ENCODE assay signal across 23 mouse cellular contexts in the genomic region with DNA sequence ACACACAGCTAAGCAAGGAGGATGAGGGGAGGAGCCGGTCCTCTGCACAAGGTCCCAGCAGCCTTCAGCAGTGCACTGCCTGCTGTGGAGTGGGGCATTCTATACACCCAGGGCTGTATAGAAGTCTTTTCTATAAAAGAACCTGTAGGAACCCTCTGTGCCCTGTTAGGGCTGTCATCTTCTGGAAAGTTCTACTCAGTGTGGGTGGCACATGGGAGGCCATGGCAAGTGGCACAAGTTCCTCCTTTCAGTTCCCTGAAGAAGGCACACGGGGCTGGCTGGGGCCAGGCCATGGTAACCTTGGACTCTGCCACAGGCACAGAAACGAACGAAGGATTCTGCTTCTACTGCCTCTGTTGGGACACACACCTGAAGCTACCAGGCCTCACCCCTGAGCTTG. TPM values are rescaled to one million over a fixed set of nuclear protein-coding genes. Genes with fewer than 3 reads are reported as not detected.
A peak's percentile ranks its signal among the peaks of the same experiment; 100 is the strongest.
DNase-seq lines count a peak whose midpoint lies in the region; ATAC-seq and TF ChIP-seq lines count a peak whose summit lies in the region.
"Had no signal": no experiment of that assay in that cellular context is flagged by ENCODE, and none has a peak within 500 bp of the region (broad histone marks: within the 10 kb centered on the region; RNA-seq: fewer than 3 reads in every experiment).

No protein-coding gene starts in this region.

- H3K79me2 ChIP-seq in myocyte (ENCODE audit: control insufficient read depth, insufficient read depth) = peaks cover 14% of the 10 kb centered on the region

- 83% methylated on average over 4 of the region's 4 CpGs for WGBS in heart, postnatal 0 days
- WGBS in liver, embryonic 16.5 days (ENCODE audit: insufficient replicate concordance) = 66% methylated on average over 4 of the region's 4 CpGs
- 84% methylated on average over 4 of the region's 4 CpGs for WGBS in liver, embryonic 12.5 days (ENCODE audit: insufficient replicate concordance)
- 91% methylated on average over 4 of the region's 4 CpGs for WGBS in midbrain, postnatal 0 days

- DNase-seq in heart, postnatal 0 days (ENCODE audit: low spot score) = no peak
- DNase-seq in heart, adult 9 months (ENCODE audit: low spot score in 2 of 2) = no peak
- no peak for DNase-seq in midbrain, postnatal 0 days (ENCODE audit: low spot score)
- no peak for DNase-seq in adrenal gland, adult 8-10 months
- DNase-seq: adrenal gland, postnatal 36 days; cerebellum, adult 18-20 months; forebrain, postnatal 0 days; gastrocnemius, postnatal 14 days; heart, postnatal 10 days; lung, postnatal 10 days; retina, postnatal 1 day; thymus, adult 18-20 months had no signal

- TF ChIP-seq POLR2A in myocyte (IDR thresholded peaks at IDR 0.05; ENCODE audit: insufficient read length, low read depth) = no peak

- H3K36me3 ChIP-seq in heart, postnatal 0 days (replicated peaks; ENCODE audit: control insufficient read depth, insufficient read depth, low read length) = peaks cover 19% of the 10 kb centered on the region
- H3K36me3 ChIP-seq in liver, embryonic 16.5 days (ENCODE audit: control insufficient read depth, insufficient read depth) = peaks cover 14% of the 10 kb centered on the region
- peaks cover 45% of the 10 kb centered on the region for H3K36me3 ChIP-seq in liver, embryonic 12.5 days
- peaks cover 7% of the 10 kb centered on the region for H3K36me3 ChIP-seq in myocyte (ENCODE audit: control insufficient read depth, insufficient read depth)
- peaks cover 31% of the 10 kb centered on the region for H3K36me3 ChIP-seq in midbrain, postnatal 0 days (ENCODE audit: insufficient read depth, low read length)

- no peak overlapping the region for H3ac ChIP-seq in myocyte (ENCODE audit: control insufficient read depth, insufficient read length)

- no peak overlapping the region for H3K9ac ChIP-seq in heart, postnatal 0 days (replicated peaks; ENCODE audit: low read depth, low read length)
- no peak overlapping the region for H3K9ac ChIP-seq in liver, embryonic 16.5 days (ENCODE audit: low read depth, low read length)
- H3K9ac ChIP-seq in liver, embryonic 12.5 days = no peak overlapping the region
- no peak overlapping the region for H3K9ac ChIP-seq in midbrain, postnatal 0 days (replicated peaks; ENCODE audit: low read length, poor library complexity, severe bottlenecking)
- H3K9ac ChIP-seq: forebrain, postnatal 0 days; midbrain, embryonic 15.5 days; neural tube, embryonic 13.5 days had no signal

- no peak for TF ChIP-seq CTCF in heart, postnatal 0 days (IDR thresholded peaks at IDR 0.05; ENCODE audit: low read depth)
- no peak for TF ChIP-seq CTCF in midbrain, postnatal 0 days (IDR thresholded peaks at IDR 0.05)

- ATAC-seq in heart, postnatal 0 days (ENCODE audit: insufficient read depth, low read depth) = no peak
- no peak for ATAC-seq in liver, embryonic 16.5 days (ENCODE audit: low read depth)
- ATAC-seq in liver, embryonic 12.5 days = no peak
- no peak for ATAC-seq in midbrain, postnatal 0 days (ENCODE audit: low FRiP score)
- ATAC-seq: forebrain, postnatal 0 days; midbrain, embryonic 15.5 days had no signal

- H3K27me3 ChIP-seq in heart, postnatal 0 days (ENCODE audit: control insufficient read depth, insufficient read depth, low read length) = no peaks in the 10 kb centered on the region
- H3K27me3 ChIP-seq in liver, embryonic 16.5 days (ENCODE audit: control insufficient read depth, insufficient read depth, low read depth, low read length) = no peaks in the 10 kb centered on the region
- H3K27me3 ChIP-seq in liver, embryonic 12.5 days (replicated peaks) = no peaks in the 10 kb centered on the region
- no peaks in the 10 kb centered on the region for H3K27me3 ChIP-seq in myocyte (ENCODE audit: control insufficient read depth, insufficient read depth, insufficient read length)
- H3K27me3 ChIP-seq in midbrain, postnatal 0 days (ENCODE audit: insufficient read depth, low read length) = no peaks in the 10 kb centered on the region
- H3K27me3 ChIP-seq: midbrain, embryonic 15.5 days; neural tube, embryonic 13.5 days had no signal

- H3K4me1 ChIP-seq in heart, postnatal 0 days (ENCODE audit: control insufficient read depth, insufficient read depth) = peaks cover 38% of the 10 kb centered on the region
- H3K4me1 ChIP-seq in liver, embryonic 16.5 days (ENCODE audit: control insufficient read depth, low read depth, low read length) = peaks cover 19% of the 10 kb centered on the region
- peaks cover 53% of the 10 kb centered on the region for H3K4me1 ChIP-seq in liver, embryonic 12.5 days
- H3K4me1 ChIP-seq in brown adipose tissue, adult 24 weeks (ENCODE audit: control insufficient read depth, insufficient read depth, insufficient read length, low read length) = peaks cover 3% of the 10 kb centered on the region; the same call in 1 of the 2 replicates
- peaks cover 7% of the 10 kb centered on the region; the same call in 1 of the 2 replicates for H3K4me1 ChIP-seq in midbrain, postnatal 0 days (ENCODE audit: insufficient read depth, low read length)

- no peaks in the 10 kb centered on the region for H3K9me3 ChIP-seq in heart, postnatal 0 days (replicated peaks; ENCODE audit: control insufficient read depth, low read length)
- no peaks in the 10 kb centered on the region for H3K9me3 ChIP-seq in liver, embryonic 16.5 days (replicated peaks; ENCODE audit: control insufficient read depth, low read length)
- no peaks in the 10 kb centered on the region for H3K9me3 ChIP-seq in liver, embryonic 12.5 days (replicated peaks)
- no peaks in the 10 kb centered on the region for H3K9me3 ChIP-seq in midbrain, postnatal 0 days (ENCODE audit: low read length)
- H3K9me3 ChIP-seq: midbrain, embryonic 15.5 days; neural tube, embryonic 13.5 days had no signal

- H3K27ac ChIP-seq in heart, postnatal 0 days (ENCODE audit: low read depth) = peak overlapping the region; percentile 21; the same call in 1 of the 2 replicates
- H3K27ac ChIP-seq in liver, embryonic 16.5 days (ENCODE audit: low read length) = 0 out of 2 replicates have a peak overlapping the region, but pooled peaks have one; percentile 45
- no peak overlapping the region for H3K27ac ChIP-seq in liver, embryonic 12.5 days
- peak overlapping the region; percentile 73 for H3K27ac ChIP-seq in brown adipose tissue, adult 24 weeks (replicated peaks; ENCODE audit: low read depth, low read length)
- no peak overlapping the region for H3K27ac ChIP-seq in midbrain, postnatal 0 days (ENCODE audit: low read depth, low read length)
- H3K27ac ChIP-seq: kidney, postnatal 0 days; midbrain, embryonic 15.5 days; neural tube, embryonic 13.5 days had no signal

- H3K4me2 ChIP-seq in heart, postnatal 0 days (ENCODE audit: low read depth, low read length) = no peak overlapping the region
- no peak overlapping the region for H3K4me2 ChIP-seq in liver, embryonic 16.5 days (ENCODE audit: low read depth, low read length)
- no peak overlapping the region for H3K4me2 ChIP-seq in liver, embryonic 12.5 days
- H3K4me2 ChIP-seq in myocyte (ENCODE audit: low read depth) = no peak overlapping the region
- H3K4me2 ChIP-seq in midbrain, postnatal 0 days (ENCODE audit: low read depth, low read length, poor library complexity, severe bottlenecking) = no peak overlapping the region
- H3K4me2 ChIP-seq: midbrain, embryonic 15.5 days; neural tube, embryonic 13.5 days had no signal

- no peak overlapping the region for H3K4me3 ChIP-seq in heart, postnatal 0 days (ENCODE audit: low read depth, low read length)
- no peak overlapping the region for H3K4me3 ChIP-seq in liver, embryonic 16.5 days (ENCODE audit: low read depth, low read length)
- no peak overlapping the region for H3K4me3 ChIP-seq in liver, embryonic 12.5 days
- no peak overlapping the region for H3K4me3 ChIP-seq in brown adipose tissue, adult 24 weeks (ENCODE audit: insufficient read depth, low read depth, low read length)
- H3K4me3 ChIP-seq in myocyte = no peak overlapping the region
- H3K4me3 ChIP-seq in midbrain, postnatal 0 days (ENCODE audit: low read depth, low read length) = no peak overlapping the region
- H3K4me3 ChIP-seq: erythroblast, embryonic 14.5 days; midbrain, embryonic 15.5 days; neural tube, embryonic 13.5 days had no signal

- no peak for TF ChIP-seq EP300 in heart, postnatal 0 days (IDR thresholded peaks at IDR 0.05; ENCODE audit: low read depth)

RNA-seq across cellular contexts. Expression of a gene that starts 8.4 kb away (rescaled TPM):
- total RNA-seq in heart, postnatal 0 days (2014; rRNA removed; ENCODE audit: low replicate concordance) = 82.1 and 84.3 TPM in 2 replicates
- 29.5 and 37.1 TPM in 2 replicates for polyA plus RNA-seq in heart, postnatal 0 days (2015; fragmentation: Nextera tagmentation; extraction: Ambion mirVana)
- 5.2 and 5.7 TPM in 2 replicates for polyA plus RNA-seq in liver, embryonic 16.5 days (2015; fragmentation: Nextera tagmentation; extraction: Ambion mirVana)
- polyA plus RNA-seq in liver, embryonic 12.5 days (2016; fragmentation: Nextera tagmentation; extraction: Ambion mirVana) = 10.2 and 10.7 TPM in 2 replicates
- 16.3 and 18.4 TPM in 2 replicates for polyA plus RNA-seq in brown adipose tissue, adult 24 weeks (2012; ENCODE audit: insufficient read depth, insufficient read length, missing spikeins)
- polyA plus RNA-seq in myocyte (2012; fragmentation: generic; extraction: Trizol) = 43.6 TPM
- 43.2 and 45.3 TPM in 2 replicates for total RNA-seq in midbrain, postnatal 0 days (2014; rRNA removed)
- 13.8 and 14.2 TPM in 2 replicates for polyA plus RNA-seq in midbrain, postnatal 0 days (2015; fragmentation: Nextera tagmentation; extraction: Ambion mirVana)
- 10 to 100 TPM; 30.4 to 32.5 (median 31.2) TPM for total RNA-seq in adrenal gland, adult 8-10 months (2022)

RNA-seq across cellular contexts. Expression of a gene that starts 11.6 kb away (rescaled TPM):
- total RNA-seq in heart, postnatal 0 days (2014; rRNA removed; ENCODE audit: low replicate concordance) = 12.3 and 13.8 TPM in 2 replicates
- 4.4 and 4.6 TPM in 2 replicates for polyA plus RNA-seq in heart, postnatal 0 days (2015; fragmentation: Nextera tagmentation; extraction: Ambion mirVana)
- polyA plus RNA-seq in liver, embryonic 16.5 days (2015; fragmentation: Nextera tagmentation; extraction: Ambion mirVana) = 3.4 and 4.2 TPM in 2 replicates
- 3.8 and 4.1 TPM in 2 replicates for polyA plus RNA-seq in liver, embryonic 12.5 days (2016; fragmentation: Nextera tagmentation; extraction: Ambion mirVana)
- 9.2 and 10.5 TPM in 2 replicates for polyA plus RNA-seq in brown adipose tissue, adult 24 weeks (2012; ENCODE audit: insufficient read depth, insufficient read length, missing spikeins)
- 9.1 TPM for polyA plus RNA-seq in myocyte (2012; fragmentation: generic; extraction: Trizol)
- 3.1 and 3.7 TPM in 2 replicates for total RNA-seq in midbrain, postnatal 0 days (2014; rRNA removed)
- 0.91 and 1.1 TPM in 2 replicates for polyA plus RNA-seq in midbrain, postnatal 0 days (2015; fragmentation: Nextera tagmentation; extraction: Ambion mirVana)
- 10 to 100 TPM; 23.9 to 26.3 (median 24.8) TPM for total RNA-seq in adrenal gland, adult 8-10 months (2022)

RNA-seq across cellular contexts. Expression of a gene that starts 27.7 kb away (rescaled TPM):
- 76.8 and 78.5 TPM in 2 replicates for total RNA-seq in heart, postnatal 0 days (2014; rRNA removed; ENCODE audit: low replicate concordance)
- polyA plus RNA-seq in heart, postnatal 0 days (2015; fragmentation: Nextera tagmentation; extraction: Ambion mirVana) = 70.9 and 73.0 TPM in 2 replicates
- polyA plus RNA-seq in liver, embryonic 16.5 days (2015; fragmentation: Nextera tagmentation; extraction: Ambion mirVana) = 35.9 and 37.6 TPM in 2 replicates
- polyA plus RNA-seq in liver, embryonic 12.5 days (2016; fragmentation: Nextera tagmentation; extraction: Ambion mirVana) = 28.3 and 30.2 TPM in 2 replicates
- 62.9 and 78.2 TPM in 2 replicates for polyA plus RNA-seq in brown adipose tissue, adult 24 weeks (2012; ENCODE audit: insufficient read depth, insufficient read length, missing spikeins)
- polyA plus RNA-seq in myocyte (2012; fragmentation: generic; extraction: Trizol) = 44.8 TPM
- 8.1 and 12.4 TPM in 2 replicates for total RNA-seq in midbrain, postnatal 0 days (2014; rRNA removed)
- polyA plus RNA-seq in midbrain, postnatal 0 days (2015; fragmentation: Nextera tagmentation; extraction: Ambion mirVana) = 9.6 and 12.1 TPM in 2 replicates
- total RNA-seq in adrenal gland, adult 8-10 months (2022) = 100 to 1,000 TPM in 3 of 4 experiments, 10 to 100 TPM in 1; 92.6 to 117 (median 103) TPM

RNA-seq across cellular contexts. Expression of a gene that starts 35.1 kb away (rescaled TPM):
- total RNA-seq in heart, postnatal 0 days (2014; rRNA removed; ENCODE audit: low replicate concordance) = not detected in 2 replicates
- not detected in 2 replicates for polyA plus RNA-seq in heart, postnatal 0 days (2015; fragmentation: Nextera tagmentation; extraction: Ambion mirVana)
- polyA plus RNA-seq in liver, embryonic 16.5 days (2015; fragmentation: Nextera tagmentation; extraction: Ambion mirVana) = not detected in 2 replicates
- polyA plus RNA-seq in liver, embryonic 12.5 days (2016; fragmentation: Nextera tagmentation; extraction: Ambion mirVana) = not detected in 2 replicates
- polyA plus RNA-seq in brown adipose tissue, adult 24 weeks (2012; ENCODE audit: insufficient read depth, insufficient read length, missing spikeins) = not detected in 2 replicates
- not detected for polyA plus RNA-seq in myocyte (2012; fragmentation: generic; extraction: Trizol)
- total RNA-seq in midbrain, postnatal 0 days (2014; rRNA removed) = not detected in 2 replicates
- not detected in 2 replicates for polyA plus RNA-seq in midbrain, postnatal 0 days (2015; fragmentation: Nextera tagmentation; extraction: Ambion mirVana)
- not detected for total RNA-seq in adrenal gland, adult 8-10 months (2022)
- total RNA-seq: adrenal gland, postnatal 36 days; forebrain, postnatal 0 days; gastrocnemius, postnatal 14 days; heart, postnatal 10 days; left cerebral cortex, adult 8-10 months had no signal
- polyA plus RNA-seq: erythroblast, embryonic 14.5 days; forebrain, postnatal 0 days; kidney, postnatal 0 days; limb, embryonic 14.5 days; midbrain, embryonic 15.5 days; neural tube, embryonic 13.5 days; small intestine, adult 2 months had no signal

RNA-seq across cellular contexts. Expression of a gene that starts 38.1 kb away (rescaled TPM):
- 26.8 and 33.8 TPM in 2 replicates for total RNA-seq in heart, postnatal 0 days (2014; rRNA removed; ENCODE audit: low replicate concordance)
- polyA plus RNA-seq in heart, postnatal 0 days (2015; fragmentation: Nextera tagmentation; extraction: Ambion mirVana) = 13.2 and 14.4 TPM in 2 replicates
- 86.0 and 89.7 TPM in 2 replicates for polyA plus RNA-seq in liver, embryonic 16.5 days (2015; fragmentation: Nextera tagmentation; extraction: Ambion mirVana)
- polyA plus RNA-seq in liver, embryonic 12.5 days (2016; fragmentation: Nextera tagmentation; extraction: Ambion mirVana) = 153 and 154 TPM in 2 replicates
- polyA plus RNA-seq in brown adipose tissue, adult 24 weeks (2012; ENCODE audit: insufficient read depth, insufficient read length, missing spikeins) = 2.7 and 3.3 TPM in 2 replicates
- polyA plus RNA-seq in myocyte (2012; fragmentation: generic; extraction: Trizol) = 18.4 TPM
- 5.9 and 10.0 TPM in 2 replicates for total RNA-seq in midbrain, postnatal 0 days (2014; rRNA removed)
- polyA plus RNA-seq in midbrain, postnatal 0 days (2015; fragmentation: Nextera tagmentation; extraction: Ambion mirVana) = 4.7 and 4.9 TPM in 2 replicates
- 1 to 10 TPM; 1.8 to 3.4 (median 2.6) TPM for total RNA-seq in adrenal gland, adult 8-10 months (2022)

Comparison
In these comparisons a context has a peak if more than half of its experiments do, and no peak if none do; other contexts are left out.
1. H3K27ac ChIP-seq: peak in heart, postnatal 0 days (single experiment), liver, embryonic 16.5 days (single experiment) and brown adipose tissue, adult 24 weeks (single experiment); none in liver, embryonic 12.5 days (single experiment) and midbrain, postnatal 0 days (single experiment).